Mouse (Mus musculus): ENCODE measurements around the gene Ghr. TPM values are rescaled to one million over a fixed set of nuclear protein-coding genes. Genes with fewer than 3 reads are reported as not detected.

The Ghr gene
- polyA plus RNA-seq, 1 experiment from 2014 or later, result 73.1 TPM

DNA sequence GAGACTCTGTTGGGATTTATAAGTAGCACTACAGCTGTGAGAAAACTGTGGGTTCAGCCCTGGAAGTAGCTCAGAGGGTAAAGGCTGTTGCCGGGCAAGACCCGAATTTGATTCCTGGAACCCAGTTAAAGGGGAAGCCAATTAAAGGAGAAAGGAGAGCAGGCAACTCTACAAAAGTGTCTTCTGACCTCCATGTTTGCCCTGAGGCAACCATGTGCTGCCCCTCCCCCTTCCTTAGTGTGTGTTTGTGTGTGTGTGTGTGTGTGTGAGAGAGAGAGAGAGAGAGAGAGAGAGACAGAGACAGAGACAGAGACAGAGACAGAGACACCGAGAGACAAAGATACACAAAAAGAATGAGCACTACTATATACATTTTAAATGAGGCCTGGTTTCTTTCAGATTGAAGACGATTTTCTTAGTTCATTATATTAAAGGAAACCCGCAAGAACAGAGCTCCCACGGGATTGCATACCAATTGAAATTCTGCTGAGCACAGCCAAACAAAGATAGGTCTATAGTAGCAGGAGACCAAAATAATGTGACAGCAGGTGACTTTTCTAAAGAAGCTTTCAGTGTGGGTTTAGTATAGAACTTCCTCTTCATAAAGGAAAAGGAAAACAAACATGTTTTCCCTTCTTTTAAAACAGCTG, 313.2 kb downstream of the Ghr start:
- peaks cover 2 to 6% of the 10 kb centered on the region in 2 experiments; a peak in 1 of 4 replicates for H3K4me1 ChIP-seq (ENCODE audit: control insufficient read depth in 2 of 2, insufficient read depth in 2 of 2, low read length in 2 of 2)
- ATAC-seq (ENCODE audit: insufficient number of reproducible peaks, insufficient read depth, low FRiP score, low read depth), result no peak
- H3K4me3 ChIP-seq (ENCODE audit: control insufficient read depth in 1 of 2, insufficient read depth in 1 of 2, low read depth in 1 of 2, low read length in 2 of 2), result peak overlapping the region in 1 of 2 experiments; percentile 43; a peak in 2 of 4 replicates
- H3K36me3 ChIP-seq (ENCODE audit: control insufficient read depth, insufficient read depth, low read length), result peaks cover 7% of the 10 kb centered on the region
- H3K27ac ChIP-seq (replicated peaks in 1 of 2; ENCODE audit: control insufficient read depth in 1 of 2, insufficient read depth in 1 of 2, low read depth in 2 of 2, low read length in 2 of 2), result peak overlapping the region; percentile 82 to 99
- H3K9me3 ChIP-seq (ENCODE audit: control insufficient read depth, low read length), result no peaks in the 10 kb centered on the region
- peak overlapping the region; percentile 73 for H3K9ac ChIP-seq (ENCODE audit: low read length)
- H3K4me2 ChIP-seq (ENCODE audit: low read length), result peak overlapping the region; percentile 65
- H3K27me3 ChIP-seq (ENCODE audit: control insufficient read depth, insufficient read depth, low read length), result no peaks in the 10 kb centered on the region
- WGBS, result 40% methylated on average over 6 of the region's 6 CpGs

DNA sequence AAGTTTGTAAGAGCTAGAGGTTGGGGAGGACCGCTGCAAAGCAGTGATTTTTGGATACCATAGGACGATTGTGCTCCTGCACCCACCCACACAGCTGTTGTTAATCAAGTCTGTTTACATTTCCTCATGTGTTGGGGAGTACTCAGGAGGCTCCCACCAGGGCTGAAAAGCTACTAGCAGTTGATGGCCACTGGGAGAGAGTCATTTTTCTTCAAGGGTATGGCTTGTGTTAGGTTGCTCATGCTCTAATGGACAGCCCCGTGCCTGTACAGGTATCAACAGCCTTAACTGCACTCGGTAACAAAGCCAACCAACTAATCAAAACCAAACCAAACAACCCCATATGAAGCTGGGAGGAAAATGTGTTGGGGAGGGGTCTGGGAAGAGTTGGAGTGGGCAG, 313.8 kb downstream of the Ghr start:
- Histone ChIP-seq H3K4me3 (ENCODE audit: control insufficient read depth in 1 of 2, insufficient read depth in 1 of 2, low read depth in 1 of 2, low read length in 2 of 2) (no peak overlapping the region), H3K27me3 (ENCODE audit: control insufficient read depth, insufficient read depth, low read length) (no peaks in the 10 kb centered on the region), H3K9me3 (ENCODE audit: control insufficient read depth, low read length) (no peaks in the 10 kb centered on the region), H3K9ac (ENCODE audit: low read length) (no peak overlapping the region), H3K36me3 (ENCODE audit: control insufficient read depth, insufficient read depth, low read length) (0 out of 2 replicates have a peak, but pooled peaks cover under 1% of the 10 kb centered on the region), H3K27ac (replicated peaks in 1 of 2; ENCODE audit: control insufficient read depth in 1 of 2, insufficient read depth in 1 of 2, low read depth in 2 of 2, low read length in 2 of 2) (no peak overlapping the region; a peak in 1 of 4 replicates), H3K4me2 (ENCODE audit: low read length) (no peak overlapping the region), H3K4me1 (ENCODE audit: control insufficient read depth in 2 of 2, insufficient read depth in 2 of 2, low read length in 2 of 2) (peaks cover 2 to 6% of the 10 kb centered on the region in 2 experiments; a peak in 1 of 4 replicates)
- 72% methylated on average over 4 of the region's 4 CpGs for WGBS
- no peak for ATAC-seq (ENCODE audit: insufficient number of reproducible peaks, insufficient read depth, low FRiP score, low read depth)

DNA sequence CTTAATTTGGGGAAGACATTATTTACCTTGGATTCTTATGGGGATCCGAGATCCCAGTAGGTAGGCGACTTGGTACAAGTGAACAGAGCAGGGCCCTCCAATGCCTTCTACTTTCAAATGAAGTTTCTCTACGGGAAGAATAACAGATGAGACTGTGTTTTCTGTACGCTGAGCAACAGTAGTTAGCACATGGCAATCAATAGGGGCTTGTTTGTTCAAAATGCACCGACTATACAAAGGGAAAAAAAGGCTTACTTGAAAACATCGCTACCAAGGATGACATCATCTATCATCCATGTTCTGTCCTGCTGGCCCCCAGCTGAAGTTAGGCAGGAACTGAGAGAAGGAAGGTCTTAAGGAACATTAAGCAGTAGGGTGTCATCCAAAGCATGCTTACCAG, 315.0 kb downstream of the Ghr start, which contains the start of gene Selenop:
Selenop (plus strand) TSS at position 301 of the 400 bp plus-strand sequence.
- Histone ChIP-seq H3K4me1 (ENCODE audit: control insufficient read depth in 2 of 2, insufficient read depth in 2 of 2, low read length in 2 of 2) (peaks cover 2 to 6% of the 10 kb centered on the region in 2 experiments; a peak in 1 of 4 replicates), H3K4me2 (ENCODE audit: low read length) (no peak within 1 kb of the TSS)

More for the DNA sequence above, 315.0 kb downstream of the Ghr start, which contains the start of gene Selenop:
- Histone ChIP-seq H3K9ac (ENCODE audit: low read length) (no peak within 1 kb of the TSS), H3K27ac (replicated peaks in 1 of 2; ENCODE audit: control insufficient read depth in 1 of 2, insufficient read depth in 1 of 2, low read depth in 2 of 2, low read length in 2 of 2) (no peak within 1 kb of the TSS), H3K36me3 (ENCODE audit: control insufficient read depth, insufficient read depth, low read length) (no peaks in the 10 kb centered on the region), H3K27me3 (ENCODE audit: control insufficient read depth, insufficient read depth, low read length) (no peaks in the 10 kb centered on the region), H3K9me3 (ENCODE audit: control insufficient read depth, low read length) (no peaks in the 10 kb centered on the region), H3K4me3 (ENCODE audit: control insufficient read depth in 1 of 2, insufficient read depth in 1 of 2, low read depth in 1 of 2, low read length in 2 of 2) (no peak within 1 kb of the TSS)
- 85% methylated on average over 6 of the region's 6 CpGs for WGBS
- ATAC-seq (ENCODE audit: insufficient number of reproducible peaks, insufficient read depth, low FRiP score, low read depth), result no peak

Data from heart, embryonic 14.5 days (tissue).